Mouse (Mus musculus): ENCODE measurements around the gene Olfr281. TPM values are rescaled to one million over a fixed set of nuclear protein-coding genes. Genes with fewer than 3 reads are reported as not detected.

Olfr281 gene
- polyA plus RNA-seq, 1 experiment: not detected

- Histone ChIP-seq H3K27me3 (ENCODE audit: control insufficient read depth, insufficient read depth, low read length) (no peaks in the 10 kb centered on the region), H3K27ac (ENCODE audit: control insufficient read depth, insufficient read depth, low read depth, low read length) (no peak overlapping the region), H3K36me3 (ENCODE audit: control insufficient read depth, insufficient read depth, low read length) (no peaks in the 10 kb centered on the region), H3K4me3 (ENCODE audit: control insufficient read depth, low read depth, low read length) (no peak overlapping the region), H3K4me1 (ENCODE audit: control insufficient read depth, insufficient read depth, low read length) (no peaks in the 10 kb centered on the region; the same call in 1 of the 2 replicates)
- TF ChIP-seq POLR2A (IDR thresholded peaks at IDR 0.05; ENCODE audit: control insufficient read depth, low read depth, low read length) (no peak), CTCF (IDR thresholded peaks at IDR 0.05; ENCODE audit: control insufficient read depth, insufficient read depth, insufficient replicate concordance, low read depth, low read length) (no peak)
These were observed 19.2 kb downstream of the Olfr281 start for GRCm38 (mm10) chr15:98471539-98471938.

- TF ChIP-seq CTCF (IDR thresholded peaks at IDR 0.05; ENCODE audit: control insufficient read depth, insufficient read depth, insufficient replicate concordance, low read depth, low read length) (no peak), POLR2A (IDR thresholded peaks at IDR 0.05; ENCODE audit: control insufficient read depth, low read depth, low read length) (no peak)
- no peaks in the 10 kb centered on the region for H3K36me3 ChIP-seq (ENCODE audit: control insufficient read depth, insufficient read depth, low read length)
- H3K27ac ChIP-seq (ENCODE audit: control insufficient read depth, insufficient read depth, low read depth, low read length): no peak overlapping the region
- no peaks in the 10 kb centered on the region; the same call in 1 of the 2 replicates for H3K4me1 ChIP-seq (ENCODE audit: control insufficient read depth, insufficient read depth, low read length)
- H3K27me3 ChIP-seq (ENCODE audit: control insufficient read depth, insufficient read depth, low read length): no peaks in the 10 kb centered on the region
- no peak overlapping the region for H3K4me3 ChIP-seq (ENCODE audit: control insufficient read depth, low read depth, low read length)
These were observed 22.6 kb downstream of the Olfr281 start for GRCm38 (mm10) chr15:98474958-98475357.

- Histone ChIP-seq H3K36me3 (ENCODE audit: control insufficient read depth, insufficient read depth, low read length) (no peaks in the 10 kb centered on the region), H3K4me1 (ENCODE audit: control insufficient read depth, insufficient read depth, low read length) (no peaks in the 10 kb centered on the region; the same call in 1 of the 2 replicates), H3K27ac (ENCODE audit: control insufficient read depth, insufficient read depth, low read depth, low read length) (no peak overlapping the region), H3K27me3 (ENCODE audit: control insufficient read depth, insufficient read depth, low read length) (no peaks in the 10 kb centered on the region), H3K4me3 (ENCODE audit: control insufficient read depth, low read depth, low read length) (no peak overlapping the region)
- TF ChIP-seq CTCF (IDR thresholded peaks at IDR 0.05; ENCODE audit: control insufficient read depth, insufficient read depth, insufficient replicate concordance, low read depth, low read length) (peak; percentile 24; the same call in 1 of the 2 replicates), POLR2A (IDR thresholded peaks at IDR 0.05; ENCODE audit: control insufficient read depth, low read depth, low read length) (no peak)
These were observed 23.0 kb downstream of the Olfr281 start for GRCm38 (mm10) chr15:98475382-98475781.

- TF ChIP-seq CTCF (IDR thresholded peaks at IDR 0.05; ENCODE audit: control insufficient read depth, insufficient read depth, insufficient replicate concordance, low read depth, low read length) (no peak), POLR2A (IDR thresholded peaks at IDR 0.05; ENCODE audit: control insufficient read depth, low read depth, low read length) (no peak)
- Histone ChIP-seq H3K36me3 (ENCODE audit: control insufficient read depth, insufficient read depth, low read length) (no peaks in the 10 kb centered on the region), H3K4me1 (ENCODE audit: control insufficient read depth, insufficient read depth, low read length) (no peaks in the 10 kb centered on the region; the same call in 1 of the 2 replicates), H3K27me3 (ENCODE audit: control insufficient read depth, insufficient read depth, low read length) (no peaks in the 10 kb centered on the region), H3K27ac (ENCODE audit: control insufficient read depth, insufficient read depth, low read depth, low read length) (no peak overlapping the region), H3K4me3 (ENCODE audit: control insufficient read depth, low read depth, low read length) (no peak overlapping the region)
These were observed 23.9 kb downstream of the Olfr281 start for GRCm38 (mm10) chr15:98476281-98476680.

- H3K36me3 ChIP-seq (ENCODE audit: control insufficient read depth, insufficient read depth, low read length): no peaks in the 10 kb centered on the region
- H3K27me3 ChIP-seq (ENCODE audit: control insufficient read depth, insufficient read depth, low read length): no peaks in the 10 kb centered on the region
- H3K4me3 ChIP-seq (ENCODE audit: control insufficient read depth, low read depth, low read length): no peak overlapping the region
- no peaks in the 10 kb centered on the region; the same call in 1 of the 2 replicates for H3K4me1 ChIP-seq (ENCODE audit: control insufficient read depth, insufficient read depth, low read length)
- TF ChIP-seq POLR2A (IDR thresholded peaks at IDR 0.05; ENCODE audit: control insufficient read depth, low read depth, low read length): no peak
- no peak for TF ChIP-seq CTCF (IDR thresholded peaks at IDR 0.05; ENCODE audit: control insufficient read depth, insufficient read depth, insufficient replicate concordance, low read depth, low read length)
- H3K27ac ChIP-seq (ENCODE audit: control insufficient read depth, insufficient read depth, low read depth, low read length): no peak overlapping the region
These were observed 27.2 kb downstream of the Olfr281 start for GRCm38 (mm10) chr15:98479568-98480102.

GRCm38 (mm10) chr15:98482701-98483100, 30.3 kb downstream of the Olfr281 start, which contains the start of gene Lalba:
Lalba (minus strand) TSS chr15:98482721.
- no peaks in the 10 kb centered on the region for H3K4me1 ChIP-seq (ENCODE audit: control insufficient read depth, insufficient read depth, low read length)
- H3K36me3 ChIP-seq (ENCODE audit: control insufficient read depth, insufficient read depth, low read length): no peaks in the 10 kb centered on the region
- no peak within 1 kb of the TSS for H3K27ac ChIP-seq (ENCODE audit: control insufficient read depth, insufficient read depth, low read depth, low read length)
- no peaks in the 10 kb centered on the region for H3K27me3 ChIP-seq (ENCODE audit: control insufficient read depth, insufficient read depth, low read length)
- H3K4me3 ChIP-seq (ENCODE audit: control insufficient read depth, low read depth, low read length): no peak within 1 kb of the TSS
- no peak for TF ChIP-seq POLR2A (IDR thresholded peaks at IDR 0.05; ENCODE audit: control insufficient read depth, low read depth, low read length)
- no peak for TF ChIP-seq CTCF (IDR thresholded peaks at IDR 0.05; ENCODE audit: control insufficient read depth, insufficient read depth, insufficient replicate concordance, low read depth, low read length)

GRCm38 (mm10) chr15:98483907-98484886, 31.8 kb downstream of the Olfr281 start:
- Histone ChIP-seq H3K27ac (ENCODE audit: control insufficient read depth, insufficient read depth, low read depth, low read length) (no peak overlapping the region), H3K4me3 (ENCODE audit: control insufficient read depth, low read depth, low read length) (no peak overlapping the region)
- TF ChIP-seq CTCF (IDR thresholded peaks at IDR 0.05; ENCODE audit: control insufficient read depth, insufficient read depth, insufficient replicate concordance, low read depth, low read length): no peak
- no peak for TF ChIP-seq POLR2A (IDR thresholded peaks at IDR 0.05; ENCODE audit: control insufficient read depth, low read depth, low read length)

More at GRCm38 (mm10) chr15:98483907-98484886, 31.8 kb downstream of the Olfr281 start:
- Histone ChIP-seq H3K27me3 (ENCODE audit: control insufficient read depth, insufficient read depth, low read length) (no peaks in the 10 kb centered on the region), H3K36me3 (ENCODE audit: control insufficient read depth, insufficient read depth, low read length) (no peaks in the 10 kb centered on the region), H3K4me1 (ENCODE audit: control insufficient read depth, insufficient read depth, low read length) (no peaks in the 10 kb centered on the region)
